Mouse (Mus musculus): ENCODE data around the gene Slc29a4. TPM values are rescaled to one million over a fixed set of nuclear protein-coding genes. Genes with fewer than 3 reads are reported as not detected.

Slc29a4 gene
- polyA plus RNA-seq, 1 experiment from 2014 or later, result 9.7 TPM

DNA sequence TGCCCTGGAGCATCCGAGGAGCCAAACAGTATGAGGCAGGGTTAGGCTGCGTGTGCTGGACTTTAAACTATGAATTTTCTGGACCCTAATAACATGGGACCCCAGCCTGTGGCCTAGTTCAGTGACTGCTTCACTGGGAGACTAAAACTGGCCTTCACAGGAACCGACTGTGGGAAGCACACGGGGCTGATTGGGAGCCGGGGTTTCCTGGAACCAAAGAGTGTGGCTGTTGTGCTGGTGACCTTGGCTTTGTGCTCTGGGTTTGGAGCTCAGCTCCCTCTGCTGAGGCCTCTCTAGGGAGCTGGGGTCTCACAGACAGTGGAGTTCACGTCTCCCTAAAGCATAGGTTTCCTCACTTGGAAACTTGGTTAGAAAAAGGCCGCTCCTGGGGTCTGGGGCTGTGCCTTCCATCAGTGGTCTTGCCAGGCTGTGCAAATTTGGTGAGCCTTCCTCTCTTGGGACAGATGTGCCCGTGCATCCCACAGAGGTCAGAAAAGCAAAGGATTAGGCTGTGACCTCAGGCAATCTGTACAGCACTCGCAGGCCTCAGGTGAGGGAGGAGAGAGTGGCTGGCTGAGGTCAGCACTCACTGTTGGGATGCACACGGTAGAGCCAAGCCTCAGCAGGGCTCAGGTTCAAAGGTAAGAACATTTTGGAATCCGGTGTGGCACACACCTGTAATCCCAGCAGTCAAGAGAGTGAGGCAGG is 23.6 kb upstream of the Slc29a4 start:
- DNase-seq (ENCODE audit: low spot score) (no peak), ATAC-seq (replicated peaks; ENCODE audit: low FRiP score, low TSS enrichment, low read depth) (no peak)
- Histone ChIP-seq H3K27ac (ENCODE audit: low read depth) (no peak overlapping the region), H3K4me1 (replicated peaks; ENCODE audit: control insufficient read depth, insufficient read depth, low read length) (no peaks in the 10 kb centered on the region), H3K27me3 (replicated peaks; ENCODE audit: control insufficient read depth, insufficient read depth, low read length) (no peaks in the 10 kb centered on the region), H3K9me3 (ENCODE audit: control insufficient read depth, low read length) (no peaks in the 10 kb centered on the region), H3K4me2 (ENCODE audit: low read length) (no peak overlapping the region), H3K4me3 (ENCODE audit: low read depth, low read length) (no peak overlapping the region), H3K9ac (ENCODE audit: low read length) (no peak overlapping the region), H3K36me3 (ENCODE audit: control insufficient read depth, insufficient read depth, low read length) (peaks cover 56% of the 10 kb centered on the region)
- 89% methylated on average over 11 of the region's 11 CpGs for WGBS

DNA sequence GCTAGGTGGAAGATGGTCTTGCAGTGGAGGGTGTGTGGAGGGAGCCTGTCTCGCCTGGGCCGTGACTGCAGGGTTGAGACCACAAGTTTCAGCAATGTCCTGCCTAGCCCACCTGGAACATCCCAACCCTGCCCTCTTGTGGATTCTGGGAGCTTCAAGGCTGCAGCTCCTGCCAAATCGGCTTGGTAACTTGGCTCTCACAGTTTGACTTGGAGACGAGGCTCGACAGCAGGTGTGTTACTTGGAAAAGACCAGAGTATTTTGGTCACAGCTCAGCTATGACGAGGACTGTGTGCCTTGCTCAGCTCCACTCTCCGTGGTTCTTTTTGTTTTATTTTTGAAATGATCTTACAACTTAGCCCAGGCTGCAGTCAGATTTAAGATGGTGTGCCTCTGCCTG is 22.6 kb upstream of the Slc29a4 start:
- H3K9ac ChIP-seq (ENCODE audit: low read length), result no peak overlapping the region
- H3K36me3 ChIP-seq (ENCODE audit: control insufficient read depth, insufficient read depth, low read length), result peaks cover 46% of the 10 kb centered on the region
- H3K4me2 ChIP-seq (ENCODE audit: low read length), result no peak overlapping the region
- H3K4me3 ChIP-seq (ENCODE audit: low read depth, low read length), result no peak overlapping the region
- WGBS, result 81% methylated on average over 7 of the region's 7 CpGs
- H3K4me1 ChIP-seq (replicated peaks; ENCODE audit: control insufficient read depth, insufficient read depth, low read length), result no peaks in the 10 kb centered on the region
- H3K27ac ChIP-seq (ENCODE audit: low read depth), result no peak overlapping the region
- H3K27me3 ChIP-seq (replicated peaks; ENCODE audit: control insufficient read depth, insufficient read depth, low read length), result no peaks in the 10 kb centered on the region
- DNase-seq (ENCODE audit: low spot score), result no peak
- no peaks in the 10 kb centered on the region for H3K9me3 ChIP-seq (ENCODE audit: control insufficient read depth, low read length)
- ATAC-seq (replicated peaks; ENCODE audit: low FRiP score, low TSS enrichment, low read depth), result no peak

DNA sequence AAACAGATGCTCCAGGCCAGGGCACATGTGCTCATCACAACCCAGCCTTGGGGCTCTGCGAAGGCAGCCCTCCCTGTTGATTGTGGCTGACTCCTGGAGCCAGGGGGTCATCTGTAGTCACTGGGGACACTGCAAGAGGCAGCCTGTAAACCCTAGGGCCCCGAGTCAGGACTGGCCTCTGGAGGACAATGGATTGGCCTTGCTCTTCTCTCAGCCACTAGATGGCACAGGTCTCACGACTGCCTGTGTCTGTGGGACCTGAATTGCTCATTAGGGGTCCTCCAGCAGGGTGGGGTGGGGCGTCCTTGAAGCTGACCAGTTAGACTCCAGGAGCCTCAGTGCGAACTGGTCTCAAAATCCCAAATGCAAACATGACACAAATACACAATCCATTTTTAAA is 19.2 kb upstream of the Slc29a4 start:
- Histone ChIP-seq H3K27ac (ENCODE audit: low read depth) (no peak overlapping the region), H3K4me3 (ENCODE audit: low read depth, low read length) (no peak overlapping the region), H3K27me3 (replicated peaks; ENCODE audit: control insufficient read depth, insufficient read depth, low read length) (no peaks in the 10 kb centered on the region), H3K36me3 (ENCODE audit: control insufficient read depth, insufficient read depth, low read length) (peaks cover 12% of the 10 kb centered on the region), H3K9me3 (ENCODE audit: control insufficient read depth, low read length) (no peaks in the 10 kb centered on the region), H3K9ac (ENCODE audit: low read length) (no peak overlapping the region), H3K4me2 (ENCODE audit: low read length) (no peak overlapping the region), H3K4me1 (replicated peaks; ENCODE audit: control insufficient read depth, insufficient read depth, low read length) (no peaks in the 10 kb centered on the region)
- no peak for ATAC-seq (replicated peaks; ENCODE audit: low FRiP score, low TSS enrichment, low read depth)
- DNase-seq (ENCODE audit: low spot score), result no peak
- 31% methylated on average over 5 of the region's 5 CpGs for WGBS

DNA sequence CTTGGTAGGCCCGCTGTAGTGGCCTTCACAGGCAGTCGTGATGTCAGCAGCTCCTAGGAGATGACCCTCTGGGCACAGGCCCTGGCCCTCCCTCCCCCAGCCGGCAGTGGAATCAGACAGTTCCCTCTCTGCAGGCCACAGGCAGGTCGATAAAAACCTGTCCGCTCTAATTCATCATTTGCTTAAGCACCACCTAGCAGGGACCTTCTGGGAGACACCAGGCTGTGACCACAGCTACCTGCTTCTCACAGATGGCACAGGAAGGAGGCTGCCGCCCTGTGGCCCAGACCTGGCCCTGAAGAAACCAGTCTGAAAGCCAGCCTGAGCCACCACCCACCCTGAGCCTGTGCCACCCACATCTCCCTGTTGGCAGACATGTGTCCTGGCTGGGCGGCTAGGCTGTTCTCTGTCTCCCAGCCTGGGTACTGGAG is 14.2 kb upstream of the Slc29a4 start:
- Histone ChIP-seq H3K9me3 (ENCODE audit: control insufficient read depth, low read length) (0 out of 2 replicates have a peak, but pooled peaks cover 4% of the 10 kb centered on the region), H3K36me3 (ENCODE audit: control insufficient read depth, insufficient read depth, low read length) (no peaks in the 10 kb centered on the region), H3K9ac (ENCODE audit: low read length) (no peak overlapping the region), H3K4me2 (ENCODE audit: low read length) (no peak overlapping the region), H3K27me3 (replicated peaks; ENCODE audit: control insufficient read depth, insufficient read depth, low read length) (no peaks in the 10 kb centered on the region), H3K4me3 (ENCODE audit: low read depth, low read length) (no peak overlapping the region), H3K27ac (ENCODE audit: low read depth) (no peak overlapping the region), H3K4me1 (replicated peaks; ENCODE audit: control insufficient read depth, insufficient read depth, low read length) (no peaks in the 10 kb centered on the region)
- DNase-seq (ENCODE audit: low spot score) (no peak), ATAC-seq (replicated peaks; ENCODE audit: low FRiP score, low TSS enrichment, low read depth) (no peak)
- 69% methylated on average over 7 of the region's 7 CpGs for WGBS

DNA sequence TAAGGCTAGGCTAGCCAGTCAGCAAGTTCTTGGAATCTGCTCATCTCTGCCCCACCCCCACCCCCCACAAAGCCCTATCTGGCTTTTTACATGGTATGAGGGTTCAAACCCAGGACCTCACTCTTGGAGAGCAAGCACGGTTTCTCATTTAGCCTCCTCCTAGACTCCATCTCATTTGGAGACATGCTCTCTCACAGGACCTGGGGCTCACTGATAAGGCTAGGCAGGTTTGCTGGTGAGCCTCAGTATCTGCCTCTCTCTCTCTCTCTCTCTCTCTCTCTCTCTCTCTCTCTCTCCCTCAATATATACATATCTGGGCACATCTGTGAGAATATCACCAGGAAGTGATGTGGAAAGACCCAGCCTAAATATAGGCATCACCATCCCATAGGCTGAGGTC is 13.2 kb upstream of the Slc29a4 start:
- ATAC-seq (replicated peaks; ENCODE audit: low FRiP score, low TSS enrichment, low read depth) (no peak), DNase-seq (ENCODE audit: low spot score) (no peak)
- no peak overlapping the region for H3K4me2 ChIP-seq (ENCODE audit: low read length)
- no peak overlapping the region for H3K4me3 ChIP-seq (ENCODE audit: low read depth, low read length)
- 81% methylated on average over 1 of the region's 1 CpGs for WGBS
- 0 out of 2 replicates have a peak, but pooled peaks cover 4% of the 10 kb centered on the region for H3K9me3 ChIP-seq (ENCODE audit: control insufficient read depth, low read length)
- H3K4me1 ChIP-seq (replicated peaks; ENCODE audit: control insufficient read depth, insufficient read depth, low read length), result no peaks in the 10 kb centered on the region
- H3K9ac ChIP-seq (ENCODE audit: low read length), result no peak overlapping the region
- no peaks in the 10 kb centered on the region for H3K36me3 ChIP-seq (ENCODE audit: control insufficient read depth, insufficient read depth, low read length)
- no peak overlapping the region for H3K27ac ChIP-seq (ENCODE audit: low read depth)
- no peaks in the 10 kb centered on the region for H3K27me3 ChIP-seq (replicated peaks; ENCODE audit: control insufficient read depth, insufficient read depth, low read length)

DNA sequence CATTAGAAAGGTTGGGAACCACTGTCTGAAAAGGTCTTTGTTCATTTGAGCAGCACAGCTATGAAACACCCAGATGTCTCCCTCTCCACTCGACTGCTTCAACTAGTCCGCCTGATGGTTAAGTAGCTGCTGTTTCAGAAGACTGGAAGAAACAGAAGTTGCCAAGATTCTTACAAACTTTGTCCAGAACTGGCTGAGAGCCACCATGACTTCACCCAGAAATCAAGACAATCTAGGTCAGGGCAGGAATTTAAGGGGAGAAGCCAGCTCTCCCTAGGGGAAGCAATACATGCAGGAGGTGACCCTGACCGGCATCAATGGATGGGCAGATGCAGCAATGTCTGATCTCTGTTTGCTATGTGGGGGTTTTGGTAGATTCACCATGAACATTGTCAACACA is 10.4 kb upstream of the Slc29a4 start:
- no peak for DNase-seq (ENCODE audit: low spot score)
- H3K4me1 ChIP-seq (replicated peaks; ENCODE audit: control insufficient read depth, insufficient read depth, low read length), result no peaks in the 10 kb centered on the region
- H3K27ac ChIP-seq (ENCODE audit: low read depth), result no peak overlapping the region
- H3K4me2 ChIP-seq (ENCODE audit: low read length), result no peak overlapping the region
- 0 out of 2 replicates have a peak, but pooled peaks cover 4% of the 10 kb centered on the region for H3K9me3 ChIP-seq (ENCODE audit: control insufficient read depth, low read length)
- H3K4me3 ChIP-seq (ENCODE audit: low read depth, low read length), result no peak overlapping the region
- H3K36me3 ChIP-seq (ENCODE audit: control insufficient read depth, insufficient read depth, low read length), result no peaks in the 10 kb centered on the region
- H3K9ac ChIP-seq (ENCODE audit: low read length), result no peak overlapping the region
- ATAC-seq (replicated peaks; ENCODE audit: low FRiP score, low TSS enrichment, low read depth), result no peak
- 84% methylated on average over 3 of the region's 3 CpGs for WGBS
- H3K27me3 ChIP-seq (replicated peaks; ENCODE audit: control insufficient read depth, insufficient read depth, low read length), result no peaks in the 10 kb centered on the region

DNA sequence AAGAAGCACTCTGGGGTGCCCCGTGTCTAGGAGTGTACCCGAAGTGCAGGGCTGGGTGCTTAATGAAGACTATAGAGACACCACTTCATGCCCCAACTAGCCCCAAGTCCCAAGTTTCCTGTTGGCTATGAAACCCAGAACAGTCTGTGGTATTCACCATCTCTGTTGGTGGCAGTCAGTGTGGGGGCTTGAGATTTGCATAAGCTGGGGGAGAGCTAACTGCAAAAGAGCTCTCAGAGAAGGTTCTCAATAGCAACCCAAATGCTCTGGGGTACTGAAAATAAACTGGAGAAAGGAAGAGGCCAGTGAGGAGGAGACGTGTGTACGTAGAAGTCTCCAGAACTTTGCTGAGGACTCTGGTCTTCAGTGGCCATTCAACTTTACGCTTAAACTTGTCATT is 9.8 kb upstream of the Slc29a4 start:
- H3K27me3 ChIP-seq (replicated peaks; ENCODE audit: control insufficient read depth, insufficient read depth, low read length), result no peaks in the 10 kb centered on the region
- H3K4me3 ChIP-seq (ENCODE audit: low read depth, low read length), result no peak overlapping the region
- DNase-seq (ENCODE audit: low spot score), result no peak
- H3K9me3 ChIP-seq (ENCODE audit: control insufficient read depth, low read length), result 0 out of 2 replicates have a peak, but pooled peaks cover 4% of the 10 kb centered on the region
- no peak overlapping the region for H3K27ac ChIP-seq (ENCODE audit: low read depth)
- no peak overlapping the region for H3K9ac ChIP-seq (ENCODE audit: low read length)
- H3K36me3 ChIP-seq (ENCODE audit: control insufficient read depth, insufficient read depth, low read length), result no peaks in the 10 kb centered on the region
- no peak overlapping the region for H3K4me2 ChIP-seq (ENCODE audit: low read length)
- WGBS, result 87% methylated on average over 5 of the region's 5 CpGs
- no peaks in the 10 kb centered on the region for H3K4me1 ChIP-seq (replicated peaks; ENCODE audit: control insufficient read depth, insufficient read depth, low read length)
- ATAC-seq (replicated peaks; ENCODE audit: low FRiP score, low TSS enrichment, low read depth), result no peak

DNA sequence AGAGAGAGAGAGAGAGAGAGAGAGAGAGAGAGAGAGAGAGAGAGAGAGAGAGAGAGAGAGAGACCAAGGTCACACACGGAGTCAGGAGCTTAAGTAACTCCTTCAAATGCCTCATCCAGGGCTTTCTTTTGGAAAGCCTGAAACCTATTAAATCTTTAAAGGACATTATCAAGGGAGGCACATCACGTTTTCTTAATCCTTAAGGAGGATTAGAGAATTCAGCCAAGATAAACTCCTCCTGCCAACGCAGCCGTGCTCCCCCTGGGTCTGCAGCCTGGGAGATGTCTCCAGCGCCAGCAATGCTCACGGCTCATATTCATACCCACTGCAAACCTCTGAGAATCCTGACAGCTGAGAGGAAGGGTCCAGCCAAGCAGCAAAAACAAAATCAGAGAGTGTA is 3.4 kb upstream of the Slc29a4 start:
- no peak for ATAC-seq (replicated peaks; ENCODE audit: low FRiP score, low TSS enrichment, low read depth)
- no peaks in the 10 kb centered on the region for H3K9me3 ChIP-seq (ENCODE audit: control insufficient read depth, low read length)
- H3K4me1 ChIP-seq (replicated peaks; ENCODE audit: control insufficient read depth, insufficient read depth, low read length), result no peaks in the 10 kb centered on the region
- DNase-seq (ENCODE audit: low spot score), result no peak
- WGBS, result 45% methylated on average over 6 of the region's 6 CpGs
- H3K4me3 ChIP-seq (ENCODE audit: low read depth, low read length), result no peak overlapping the region
- no peak overlapping the region for H3K9ac ChIP-seq (ENCODE audit: low read length)
- H3K36me3 ChIP-seq (ENCODE audit: control insufficient read depth, insufficient read depth, low read length), result no peaks in the 10 kb centered on the region
- no peak overlapping the region for H3K27ac ChIP-seq (ENCODE audit: low read depth)
- no peaks in the 10 kb centered on the region for H3K27me3 ChIP-seq (replicated peaks; ENCODE audit: control insufficient read depth, insufficient read depth, low read length)
- no peak overlapping the region for H3K4me2 ChIP-seq (ENCODE audit: low read length)

DNA sequence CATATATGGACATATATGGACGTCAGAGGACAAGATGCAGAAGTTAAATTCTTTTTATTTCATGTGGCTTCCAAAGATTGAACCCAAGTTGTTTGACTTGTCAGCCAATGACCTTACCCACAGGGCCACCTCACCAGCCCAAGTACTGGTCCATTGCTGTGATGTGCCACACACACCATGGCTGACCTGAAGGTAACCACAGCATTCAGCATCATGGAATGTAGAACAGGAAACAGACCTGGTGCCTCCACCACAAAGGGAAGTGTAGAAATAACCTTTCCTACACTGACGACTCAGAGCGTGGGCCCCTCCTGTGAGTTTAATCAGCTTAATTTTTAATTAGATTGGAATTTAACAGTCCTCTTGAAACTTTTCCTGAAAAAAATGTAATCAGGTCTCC is 2.0 kb upstream of the Slc29a4 start:
- WGBS, result 84% methylated on average over 3 of the region's 3 CpGs
- Histone ChIP-seq H3K27ac (ENCODE audit: low read depth) (no peak overlapping the region), H3K4me3 (ENCODE audit: low read depth, low read length) (no peak overlapping the region), H3K9me3 (ENCODE audit: control insufficient read depth, low read length) (no peaks in the 10 kb centered on the region), H3K36me3 (ENCODE audit: control insufficient read depth, insufficient read depth, low read length) (no peaks in the 10 kb centered on the region), H3K4me1 (replicated peaks; ENCODE audit: control insufficient read depth, insufficient read depth, low read length) (no peaks in the 10 kb centered on the region), H3K27me3 (replicated peaks; ENCODE audit: control insufficient read depth, insufficient read depth, low read length) (no peaks in the 10 kb centered on the region), H3K9ac (ENCODE audit: low read length) (no peak overlapping the region), H3K4me2 (ENCODE audit: low read length) (no peak overlapping the region)
- DNase-seq (ENCODE audit: low spot score), result no peak
- ATAC-seq (replicated peaks; ENCODE audit: low FRiP score, low TSS enrichment, low read depth), result no peak
